8 mouse cellular contexts compared by ENCODE assay signal in the genomic region with DNA sequence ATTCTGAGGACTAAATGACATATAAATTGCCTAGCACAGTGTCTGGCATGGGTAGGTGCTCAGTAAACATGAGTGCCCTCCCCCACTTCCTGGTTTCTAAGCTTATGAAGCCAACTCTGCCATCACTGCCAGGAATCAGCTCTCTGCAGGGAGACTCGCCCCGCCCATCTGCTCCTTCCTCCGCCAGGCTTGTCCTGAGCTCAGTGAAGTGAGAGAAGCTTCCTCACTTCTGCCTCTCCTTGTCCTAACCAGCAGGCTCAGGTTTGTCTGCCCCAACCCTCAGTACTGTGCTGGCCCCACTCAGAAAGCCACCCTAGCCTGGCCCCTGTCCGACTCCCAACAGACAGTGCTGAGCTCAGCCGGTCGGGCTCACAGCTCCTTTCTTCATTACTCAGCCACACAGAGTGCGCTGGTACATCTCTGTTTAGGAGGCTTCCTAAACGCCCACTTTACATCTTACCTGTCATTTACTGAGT. TPM values are rescaled to one million over a fixed set of nuclear protein-coding genes. Genes with fewer than 3 reads are reported as not detected.
DNase-seq lines count a peak whose midpoint lies in the region; ATAC-seq and TF ChIP-seq lines count a peak whose summit lies in the region.

No protein-coding gene starts in this region.

- H3K4me3 ChIP-seq in neural tube, embryonic 13.5 days = no peak overlapping the region
- 0 out of 2 replicates have a peak overlapping the region, but pooled peaks have one; percentile 14 for H3K4me3 ChIP-seq in bone marrow macrophage, adult 2 months (ENCODE audit: insufficient read depth, low read length)
- no peak overlapping the region for H3K4me3 ChIP-seq in intestine, embryonic 16.5 days (ENCODE audit: low read length)
- no peak overlapping the region for H3K4me3 ChIP-seq in limb, embryonic 10.5 days

- no peak overlapping the region for H3K4me2 ChIP-seq in neural tube, embryonic 13.5 days
- peak overlapping the region; percentile 35 for H3K4me2 ChIP-seq in intestine, embryonic 16.5 days (ENCODE audit: low read depth, low read length)

- TF ChIP-seq CTCF in bone marrow macrophage, adult 2 months (IDR thresholded peaks at IDR 0.05; ENCODE audit: low read depth, low read length) = no peak

- no peak overlapping the region for H3K9ac ChIP-seq in neural tube, embryonic 13.5 days
- peak overlapping the region; percentile 39; the same call in 1 of the 2 replicates for H3K9ac ChIP-seq in intestine, embryonic 16.5 days (ENCODE audit: low read depth, low read length)

- 0 out of 2 replicates have a peak overlapping the region, but pooled peaks have one; percentile 30 for H3K27ac ChIP-seq in neural tube, embryonic 13.5 days (replicated peaks)
- H3K27ac ChIP-seq in bone marrow macrophage, adult 2 months (ENCODE audit: insufficient read depth, low read depth, low read length) = peak overlapping the region; percentile 63
- H3K27ac ChIP-seq in intestine, embryonic 16.5 days (ENCODE audit: low read length) = peak overlapping the region; percentile 75
- peak overlapping the region; percentile 46; the same call in 1 of the 2 replicates for H3K27ac ChIP-seq in limb, embryonic 10.5 days

- H3K27me3 ChIP-seq in neural tube, embryonic 13.5 days = no peaks in the 10 kb centered on the region
- no peaks in the 10 kb centered on the region for H3K27me3 ChIP-seq in intestine, embryonic 16.5 days (replicated peaks; ENCODE audit: control insufficient read depth, insufficient read depth, low read length)
- H3K27me3 ChIP-seq in limb, embryonic 10.5 days (ENCODE audit: low read depth, poor library complexity, severe bottlenecking) = no peaks in the 10 kb centered on the region

- DNase-seq in neural tube, embryonic 10.5 days (ENCODE audit: extremely low spot score, low spot score) = no peak
- peak; percentile 33 to 61 for DNase-seq in frontal cortex, adult 2 months (ENCODE audit: extremely low spot score in 1 of 2, low spot score in 1 of 2)
- no peak for DNase-seq in limb, embryonic 10.5 days (ENCODE audit: low spot score)
- peak; percentile 72 to 73 for DNase-seq in thymus, postnatal 10 days (ENCODE audit: low spot score in 2 of 2)

- TF ChIP-seq POLR2A in bone marrow macrophage, adult 2 months (IDR thresholded peaks at IDR 0.05; ENCODE audit: borderline replicate concordance, low read depth, low read length) = no peak

- 69% methylated on average over 8 of the region's 8 CpGs for WGBS in neural tube, embryonic 13.5 days
- 24% methylated on average over 8 of the region's 8 CpGs for WGBS in intestine, embryonic 16.5 days
- 32% methylated on average over 8 of the region's 8 CpGs for WGBS in limb, embryonic 10.5 days

- no peaks in the 10 kb centered on the region for H3K9me3 ChIP-seq in neural tube, embryonic 13.5 days
- no peaks in the 10 kb centered on the region for H3K9me3 ChIP-seq in intestine, embryonic 16.5 days (ENCODE audit: control insufficient read depth, low read length)
- no peaks in the 10 kb centered on the region for H3K9me3 ChIP-seq in limb, embryonic 10.5 days (replicated peaks)

- peaks cover 22% of the 10 kb centered on the region; the same call in 1 of the 2 replicates for H3K36me3 ChIP-seq in neural tube, embryonic 13.5 days
- 0 out of 2 replicates have a peak, but pooled peaks cover 3% of the 10 kb centered on the region for H3K36me3 ChIP-seq in intestine, embryonic 16.5 days (ENCODE audit: control insufficient read depth, insufficient read depth, low read length)
- peaks cover 4% of the 10 kb centered on the region; the same call in 1 of the 2 replicates for H3K36me3 ChIP-seq in limb, embryonic 10.5 days

- no peak for ATAC-seq in neural tube, embryonic 13.5 days (ENCODE audit: low read depth)
- ATAC-seq in intestine, embryonic 16.5 days = peak; percentile 69
- peak; percentile 70 for ATAC-seq in megakaryocyte-erythroid progenitor cell, adult 5-6 weeks (replicated peaks; ENCODE audit: low FRiP score, low TSS enrichment, poor library complexity, severe bottlenecking)

- H3K4me1 ChIP-seq in neural tube, embryonic 13.5 days (replicated peaks) = peaks cover 19% of the 10 kb centered on the region
- peaks cover 31% of the 10 kb centered on the region for H3K4me1 ChIP-seq in bone marrow macrophage, adult 2 months (ENCODE audit: control insufficient read depth, insufficient read depth, low read length)
- H3K4me1 ChIP-seq in intestine, embryonic 16.5 days (ENCODE audit: control insufficient read depth, insufficient read depth, low read length) = peaks cover 21% of the 10 kb centered on the region
- H3K4me1 ChIP-seq in limb, embryonic 10.5 days = peaks cover 37% of the 10 kb centered on the region

RNA-seq across cellular contexts. Expression of gene Crtc3, which starts 59.9 kb away (rescaled TPM):
- polyA plus RNA-seq in neural tube, embryonic 13.5 days (2015; fragmentation: Nextera tagmentation; extraction: Ambion mirVana) = 17.3 and 18.6 TPM in 2 replicates
- 14.6 and 16.7 TPM in 2 replicates for polyA plus RNA-seq in bone marrow macrophage, adult 2 months (2012; ENCODE audit: insufficient read depth, insufficient read length, missing spikeins)
- 15.9 and 16.8 TPM in 2 replicates for polyA plus RNA-seq in frontal cortex, adult 2 months (2012; rRNA removed)
- 9.6 and 11.8 TPM in 2 replicates for polyA plus RNA-seq in intestine, embryonic 16.5 days (2015; fragmentation: Nextera tagmentation; extraction: Ambion mirVana)
- 13.4 and 16.0 TPM in 2 replicates for polyA plus RNA-seq in limb, embryonic 10.5 days (2016; fragmentation: Nextera tagmentation; extraction: Ambion mirVana)
- 29.1 and 29.3 TPM in 2 replicates for total RNA-seq in megakaryocyte-erythroid progenitor cell, adult 5-6 weeks (2014; fragmentation: Nextera tagmentation)
- 8.2 and 14.8 TPM in 2 replicates for total RNA-seq in megakaryocyte-erythroid progenitor cell, adult 5-6 weeks (2017)

Comparison
In these comparisons a context has a peak if more than half of its experiments do, and no peak if none do; other contexts are left out.
1. DNase-seq: peak in frontal cortex, adult 2 months (2 of 2) and thymus, postnatal 10 days (2 of 2); none in neural tube, embryonic 10.5 days (single experiment) and limb, embryonic 10.5 days (single experiment).
2. Peak in every context shown above with its lines, with median percentiles within 50 percentile points of each other: H3K27ac ChIP-seq.